Mouse (Mus musculus) limb, embryonic 10.5 days (tissue): ENCODE data around the gene Ankrd31. TPM values are rescaled to one million over a fixed set of nuclear protein-coding genes. Genes with fewer than 3 reads are reported as not detected.
"Not testable (repeated sequence)": the region's sequence is repeated elsewhere in the genome, so short reads cannot be mapped to it uniquely, and the experiment has no call there.

ENCODE experiments used
- DNase-seq: peaks from one replicate; pipeline ENCODE4 v3.0.0-alpha.2; 2017; ENCODE audit warnings: low spot score
- H3K27ac ChIP-seq: fragments of 300-500 bp; sonication (generic); 2 replicates; pipeline ENCODE4 v1.5.1; 2016; ENCODE audit warnings: mild to moderate bottlenecking
- H3K27me3 ChIP-seq: fragments of 300-500 bp; sonication (generic); 2 replicates; pipeline ENCODE4 v1.6.1; 2016; ENCODE audit warnings: low read depth, mild to moderate bottlenecking; ENCODE audit not compliant: poor library complexity, severe bottlenecking
- H3K36me3 ChIP-seq: fragments of 300-500 bp; sonication (generic); 2 replicates; pipeline ENCODE4 v1.6.1; 2016; ENCODE audit warnings: mild to moderate bottlenecking, moderate library complexity
- H3K4me1 ChIP-seq: fragments of 300-500 bp; sonication (generic); 2 replicates; pipeline ENCODE4 v1.6.1; 2016
- H3K4me3 ChIP-seq: fragments of 300-500 bp; sonication (generic); 2 replicates; pipeline ENCODE4 v1.5.1; 2016; ENCODE audit warnings: mild to moderate bottlenecking, moderate library complexity
- H3K9me3 ChIP-seq: fragments of 300-500 bp; sonication (generic); replicated peaks from 2 replicates; pipeline ENCODE4 v1.6.1; 2016; ENCODE audit warnings: mild to moderate bottlenecking
- WGBS: fragments of 180-500 bp; shearing (Covaris S2); methylation state at CpG from one replicate; pipeline ENCODE4 v1.1.7; 2016; 5-methylcytosine and 5-hydroxymethylcytosine counted together
- polyA plus RNA-seq: library from polyadenylated mRNA; unstranded; fragments of >200 nt; fragmentation: Nextera tagmentation; extraction: Ambion mirVana; gene quantifications from 2 replicates; pipeline ENCODE4 v1.2.1, GENCODE M21; 2016

Gene Ankrd31
- polyA plus RNA-seq, 1 experiment from 2014 or later: not detected

- Histone ChIP-seq H3K36me3 (no peaks in the 10 kb centered on the region), H3K27ac (no peak overlapping the region), H3K4me1 (peaks cover 34% of the 10 kb centered on the region), H3K4me3 (no peak overlapping the region), H3K9me3 (no peaks in the 10 kb centered on the region), H3K27me3 (no peaks in the 10 kb centered on the region)
- WGBS: 86% methylated on average over 8 of the region's 8 CpGs
- no peak for DNase-seq
Observed at GRCm38 (mm10) chr13:96933367-96933766, 185.3 kb downstream of the Ankrd31 start.

- Histone ChIP-seq H3K27ac (no peak overlapping the region), H3K4me3 (no peak overlapping the region), H3K4me1 (peaks cover 13% of the 10 kb centered on the region; the same call in 1 of the 2 replicates), H3K36me3 (no peaks in the 10 kb centered on the region), H3K9me3 (no peaks in the 10 kb centered on the region), H3K27me3 (no peaks in the 10 kb centered on the region)
- DNase-seq: no peak
- 58% methylated on average over 6 of the region's 6 CpGs for WGBS
Observed at GRCm38 (mm10) chr13:96936173-96936777, 188.2 kb downstream of the Ankrd31 start.

GRCm38 (mm10) chr13:96937059-96937558, 189.0 kb downstream of the Ankrd31 start:
- Histone ChIP-seq H3K4me3 (no peak overlapping the region), H3K27me3 (no peaks in the 10 kb centered on the region), H3K27ac (no peak overlapping the region), H3K4me1 (peaks cover 13% of the 10 kb centered on the region; the same call in 1 of the 2 replicates), H3K36me3 (no peaks in the 10 kb centered on the region), H3K9me3 (no peaks in the 10 kb centered on the region)
- no peak for DNase-seq
- WGBS: 77% methylated on average over 10 of the region's 10 CpGs

- WGBS: 90% methylated on average over 10 of the region's 10 CpGs
- no peaks in the 10 kb centered on the region for H3K36me3 ChIP-seq
- DNase-seq: no peak
- H3K27me3 ChIP-seq: no peaks in the 10 kb centered on the region
- peaks cover 16% of the 10 kb centered on the region; the same call in 1 of the 2 replicates for H3K4me1 ChIP-seq
- no peak overlapping the region for H3K4me3 ChIP-seq
- H3K9me3 ChIP-seq: no peaks in the 10 kb centered on the region
- H3K27ac ChIP-seq: no peak overlapping the region
Observed at GRCm38 (mm10) chr13:96939680-96940079, 191.6 kb downstream of the Ankrd31 start.

GRCm38 (mm10) chr13:96941481-96941880, 193.4 kb downstream of the Ankrd31 start:
- H3K9me3 ChIP-seq, H3K4me3 ChIP-seq, H3K27me3 ChIP-seq, DNase-seq, H3K36me3 ChIP-seq, H3K27ac ChIP-seq: not testable (repeated sequence)
- H3K4me1 ChIP-seq: peaks cover 12% of the 10 kb centered on the region; the same call in 1 of the 2 replicates
- WGBS: 78% methylated on average over 11 of the region's 11 CpGs

- WGBS: 85% methylated on average over 3 of the region's 3 CpGs
- Histone ChIP-seq H3K9me3 (no peaks in the 10 kb centered on the region), H3K4me3 (no peak overlapping the region), H3K4me1 (0 out of 2 replicates have a peak, but pooled peaks cover 3% of the 10 kb centered on the region), H3K27ac (no peak overlapping the region), H3K36me3 (no peaks in the 10 kb centered on the region), H3K27me3 (no peaks in the 10 kb centered on the region)
- DNase-seq: no peak
Observed at GRCm38 (mm10) chr13:96943571-96943970, 195.5 kb downstream of the Ankrd31 start.

- WGBS: 90% methylated on average over 4 of the region's 4 CpGs
Observed at GRCm38 (mm10) chr13:96945748-96946147, 197.7 kb downstream of the Ankrd31 start.

GRCm38 (mm10) chr13:96947722-96948121, 199.7 kb downstream of the Ankrd31 start:
- Histone ChIP-seq H3K9me3 (no peaks in the 10 kb centered on the region), H3K27ac (no peak overlapping the region), H3K36me3 (no peaks in the 10 kb centered on the region), H3K27me3 (no peaks in the 10 kb centered on the region), H3K4me3 (no peak overlapping the region), H3K4me1 (0 out of 2 replicates have a peak, but pooled peaks cover 3% of the 10 kb centered on the region)
- DNase-seq: no peak
- WGBS: 91% methylated on average over 7 of the region's 7 CpGs

More at GRCm38 (mm10) chr13:96945748-96946147, 197.7 kb downstream of the Ankrd31 start:
- 0 out of 2 replicates have a peak, but pooled peaks cover 3% of the 10 kb centered on the region for H3K4me1 ChIP-seq
- no peak overlapping the region for H3K4me3 ChIP-seq
- no peak overlapping the region for H3K27ac ChIP-seq
- DNase-seq: no peak
- H3K9me3 ChIP-seq: no peaks in the 10 kb centered on the region
- no peaks in the 10 kb centered on the region for H3K36me3 ChIP-seq
- no peaks in the 10 kb centered on the region for H3K27me3 ChIP-seq

GRCm38 (mm10) chr13:96951880-96952279, 203.8 kb downstream of the Ankrd31 start:
- no peak overlapping the region for H3K27ac ChIP-seq

GRCm38 (mm10) chr13:96956466-96956865, 208.4 kb downstream of the Ankrd31 start:
- no peaks in the 10 kb centered on the region for H3K27me3 ChIP-seq
- H3K27ac ChIP-seq: no peak overlapping the region
- no peaks in the 10 kb centered on the region for H3K36me3 ChIP-seq
- DNase-seq: no peak
- H3K9me3 ChIP-seq: no peaks in the 10 kb centered on the region
- no peaks in the 10 kb centered on the region for H3K4me1 ChIP-seq
- WGBS: 93% methylated on average over 6 of the region's 6 CpGs
- no peak overlapping the region for H3K4me3 ChIP-seq

More at GRCm38 (mm10) chr13:96951880-96952279, 203.8 kb downstream of the Ankrd31 start:
- Histone ChIP-seq H3K27me3 (no peaks in the 10 kb centered on the region), H3K9me3 (no peaks in the 10 kb centered on the region), H3K4me3 (no peak overlapping the region), H3K36me3 (no peaks in the 10 kb centered on the region), H3K4me1 (no peaks in the 10 kb centered on the region)
- DNase-seq: no peak
- 63% methylated on average over 2 of the region's 2 CpGs for whole genome bisulfite sequencing

Other genes starting within 250 kb of the Ankrd31 start
- gene Polk, start 205.7 kb upstream of the Ankrd31 start, polyA plus RNA-seq: 7.5 and 9.1 TPM in 2 replicates
- gene Col4a3bp, start 205.7 kb upstream of the Ankrd31 start, polyA plus RNA-seq: 4.9 and 6.9 TPM in 2 replicates
- 116 and 133 TPM in 2 replicates for gene Hmgcr, start 77.3 kb upstream of the Ankrd31 start, polyA plus RNA-seq
- 0.41 and 0.68 TPM in 2 replicates for gene Gcnt4, start 176.4 kb downstream of the Ankrd31 start, polyA plus RNA-seq